Mouse (Mus musculus): ENCODE measurements around the gene Lrriq4. TPM values are rescaled to one million over a fixed set of nuclear protein-coding genes. Genes with fewer than 3 reads are reported as not detected.
A peak's percentile ranks its signal among the peaks of the same experiment; 100 is the strongest.

The Lrriq4 gene
- polyA plus RNA-seq, 1 experiment = not detected

DNA sequence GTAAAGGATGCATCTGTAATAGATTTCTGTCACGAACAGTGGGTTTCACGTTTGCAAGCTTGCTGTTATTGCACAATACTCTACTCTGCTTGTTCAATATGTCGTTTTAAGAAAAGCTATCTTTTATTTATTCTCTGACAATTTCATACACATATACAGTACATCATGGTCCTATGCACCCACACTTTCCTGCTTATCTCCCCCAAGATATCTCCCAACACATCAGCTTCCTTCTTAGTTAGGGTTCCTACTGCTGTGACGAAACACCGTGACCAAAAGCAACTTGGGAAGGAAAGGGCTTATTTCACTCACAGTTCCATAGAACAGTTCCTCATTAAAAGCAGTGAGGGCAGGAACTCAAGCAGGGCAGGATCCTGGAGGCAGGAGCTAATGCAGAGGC, 11.6 kb downstream of the Lrriq4 start:
- 80% methylated on average over 5 of the region's 5 CpGs for WGBS
- no peak for DNase-seq (ENCODE audit: low read depth, low spot score)

DNA sequence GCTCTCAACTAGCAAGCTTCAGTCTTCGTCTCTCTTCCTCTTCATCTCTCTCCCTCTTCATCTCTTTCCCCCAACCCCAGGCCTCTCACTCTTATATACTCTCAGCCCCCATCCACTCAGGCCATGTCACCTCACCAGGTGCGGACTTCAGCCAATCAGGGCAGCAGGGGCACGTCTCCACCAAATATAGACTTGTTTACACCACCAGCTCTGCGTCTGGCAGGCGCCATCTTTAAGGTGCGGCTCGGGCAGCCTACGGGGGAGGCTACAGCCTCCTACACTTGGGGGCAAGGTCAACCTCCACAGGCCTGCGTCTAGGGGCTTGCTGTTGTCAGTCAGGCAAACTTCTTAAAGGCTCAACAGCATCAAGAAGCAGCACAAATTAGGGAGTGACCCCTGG, 14.2 kb downstream of the Lrriq4 start:
- DNase-seq (ENCODE audit: low read depth, low spot score) = no peak
- WGBS = 73% methylated on average over 9 of the region's 9 CpGs

DNA sequence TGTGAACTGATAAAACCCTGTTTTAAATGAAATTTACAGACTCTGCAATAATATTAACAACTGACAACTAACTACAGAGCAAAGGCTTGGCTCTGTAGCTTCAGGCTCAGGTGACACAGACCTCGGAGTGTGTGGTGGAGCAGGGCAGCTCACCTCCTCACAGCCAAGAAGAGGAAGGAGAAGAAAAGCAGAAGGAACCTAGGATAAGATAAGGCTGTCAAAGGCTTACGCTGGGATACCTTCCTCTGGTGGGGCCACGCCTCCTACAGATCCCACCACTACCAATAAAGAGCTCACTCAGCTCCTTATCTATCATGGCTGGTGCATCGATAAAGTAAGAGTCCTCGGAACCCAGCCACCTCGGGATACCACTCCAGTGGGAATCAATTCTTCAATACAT, 38.9 kb downstream of the Lrriq4 start:
- DNase-seq (ENCODE audit: low read depth, low spot score) = no peak
- 85% methylated on average over 6 of the region's 6 CpGs for WGBS

DNA sequence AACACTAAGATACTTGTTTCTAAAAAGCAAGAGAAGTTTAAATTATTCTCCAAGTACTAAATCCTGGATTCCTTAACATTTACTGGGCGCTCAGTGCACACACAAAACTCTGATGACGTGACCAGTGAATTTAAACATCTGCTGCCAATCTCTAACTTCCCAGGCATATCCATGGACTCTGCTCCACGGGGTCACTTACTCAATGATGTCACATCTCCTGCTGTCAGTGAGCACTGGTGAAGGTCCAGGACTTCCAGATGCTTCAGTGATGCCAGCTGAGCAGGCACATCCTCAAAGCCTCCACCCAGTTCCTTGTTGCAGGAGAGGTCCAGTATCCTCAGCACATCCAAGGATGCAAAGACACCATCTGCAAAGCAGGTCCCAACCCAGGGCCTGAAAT, 42.9 kb downstream of the Lrriq4 start:
- DNase-seq (ENCODE audit: low read depth, low spot score) = no peak
- WGBS = 78% methylated on average over 3 of the region's 3 CpGs

DNA sequence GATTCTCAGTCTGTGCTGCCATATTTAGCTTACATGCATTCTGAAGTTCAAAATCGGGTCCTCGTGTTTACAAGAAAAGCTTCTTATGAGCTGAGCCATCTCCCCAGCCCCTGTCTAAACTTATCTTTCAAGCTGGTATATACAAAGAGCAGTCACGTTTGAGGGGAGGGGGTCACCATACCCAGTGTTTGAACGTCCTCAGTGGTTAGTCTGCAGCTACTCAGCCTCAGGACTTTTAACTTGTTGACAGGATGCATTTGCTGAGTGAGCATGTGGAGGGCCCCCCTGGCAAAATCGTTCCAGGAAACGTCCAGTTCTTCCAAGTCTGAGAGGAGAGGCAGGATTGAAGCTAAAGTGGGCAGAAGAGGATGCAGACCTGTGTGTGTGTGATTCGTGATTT, 46.7 kb downstream of the Lrriq4 start:
- DNase-seq (ENCODE audit: low read depth, low spot score) = no peak
- 63% methylated on average over 7 of the region's 7 CpGs for WGBS

DNA sequence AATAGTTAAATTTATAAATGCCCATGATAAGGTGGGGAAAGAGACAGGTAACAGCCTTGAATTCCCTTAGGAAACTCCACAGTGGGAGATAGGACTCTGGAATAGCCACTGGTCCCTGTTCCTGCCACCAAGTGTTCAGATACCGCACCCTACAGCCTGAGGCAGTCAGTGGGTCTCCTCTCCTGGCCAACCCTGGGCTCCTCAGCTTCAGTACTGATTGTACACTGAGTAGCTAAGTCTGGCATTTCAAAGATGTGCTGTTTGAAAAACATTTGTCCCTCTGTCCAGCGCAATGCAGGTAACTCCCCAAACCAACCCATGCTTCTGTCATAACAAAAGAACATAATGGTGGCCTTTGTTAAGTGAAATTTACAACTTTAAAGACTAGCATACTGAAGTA, 51.4 kb downstream of the Lrriq4 start:
- DNase-seq (ENCODE audit: low read depth, low spot score) = no peak
- WGBS = 89% methylated on average over 2 of the region's 2 CpGs

DNA sequence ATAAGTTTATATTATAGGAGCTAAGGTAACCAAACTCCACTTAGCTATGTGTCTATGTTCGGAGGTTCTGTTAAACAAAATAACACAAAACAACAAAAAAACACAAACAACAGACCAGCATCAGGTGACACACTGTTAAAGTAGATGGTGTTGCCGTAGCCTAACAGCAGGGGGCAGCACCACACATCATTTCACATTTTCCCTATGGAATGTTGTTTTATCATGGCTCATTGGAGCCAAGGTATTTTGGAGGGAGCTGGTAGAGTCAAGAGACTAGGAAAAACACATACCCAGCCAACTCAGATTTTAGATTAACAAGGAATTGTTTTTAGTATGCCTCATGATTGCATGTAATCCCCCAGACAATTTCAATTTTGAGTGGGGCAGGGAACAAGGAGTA, 52.0 kb downstream of the Lrriq4 start:
- 13% methylated on average over 2 of the region's 2 CpGs for WGBS
- DNase-seq (ENCODE audit: low read depth, low spot score) = peak; percentile 32

DNA sequence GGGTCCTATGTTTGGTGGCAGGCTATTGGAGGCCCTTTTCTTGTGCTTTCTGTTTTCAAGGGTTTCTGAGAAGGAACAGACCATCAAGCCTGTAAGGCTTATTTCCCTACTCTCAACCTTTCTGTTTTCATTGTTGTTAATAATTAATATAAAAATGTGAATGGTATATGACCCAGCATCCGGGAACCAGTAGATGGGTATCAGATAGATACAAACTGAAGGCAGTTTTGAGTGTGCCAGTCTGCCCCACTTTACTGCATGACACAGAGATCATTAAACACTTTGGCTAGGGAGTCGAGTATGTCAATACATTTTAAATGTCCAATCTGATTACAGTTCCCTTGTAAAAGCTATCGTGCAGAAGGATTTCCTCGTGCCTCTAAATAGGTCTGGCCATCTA, 53.6 kb downstream of the Lrriq4 start:
- peak; percentile 55 for DNase-seq (ENCODE audit: low read depth, low spot score)
- 14% methylated on average over 4 of the region's 4 CpGs for WGBS

DNA sequence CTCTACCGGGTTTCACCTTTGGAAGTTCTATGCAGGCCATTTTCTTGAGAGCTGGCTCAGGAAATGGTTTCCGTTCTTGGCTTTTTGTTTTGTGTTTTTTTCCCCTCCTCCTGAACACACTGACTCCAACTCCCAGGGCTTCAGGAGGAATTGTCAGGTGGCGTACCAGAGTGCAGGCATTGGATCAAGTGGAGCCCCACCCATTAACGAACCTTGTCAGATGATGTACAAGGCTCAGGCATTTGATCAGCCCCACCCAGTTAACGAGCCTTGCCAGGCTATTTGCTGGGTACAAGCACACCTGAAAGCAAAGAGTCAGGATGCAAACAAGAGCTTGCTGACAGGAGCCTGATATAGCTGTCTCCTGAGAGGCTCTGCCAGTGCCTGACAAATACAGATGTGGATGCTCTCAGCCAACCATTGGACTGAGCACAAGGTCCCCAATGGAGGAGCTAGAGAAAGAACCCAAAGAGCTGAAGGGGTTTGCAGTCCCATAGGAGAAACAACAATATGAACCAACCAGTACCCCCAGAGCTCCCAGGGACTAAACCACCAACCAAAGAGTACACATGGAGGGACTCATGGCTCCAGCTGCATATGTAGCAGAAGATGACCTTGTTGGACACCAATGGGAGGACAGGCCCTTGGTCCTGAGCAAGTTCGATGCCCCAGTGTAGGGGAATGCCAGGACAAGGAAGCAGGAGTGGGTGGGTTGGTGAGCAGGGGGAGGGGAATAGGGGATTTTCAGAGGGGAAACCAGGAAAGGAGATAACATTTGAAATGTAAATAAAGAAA, 55.6 kb downstream of the Lrriq4 start, which contains the start of gene Lrrc31:
Lrrc31 (minus strand) TSS at position 133 of the 795 bp plus-strand sequence.
- DNase-seq (ENCODE audit: low read depth, low spot score) = peak; percentile 80
- WGBS = 35% methylated on average over 6 of the region's 6 CpGs

DNA sequence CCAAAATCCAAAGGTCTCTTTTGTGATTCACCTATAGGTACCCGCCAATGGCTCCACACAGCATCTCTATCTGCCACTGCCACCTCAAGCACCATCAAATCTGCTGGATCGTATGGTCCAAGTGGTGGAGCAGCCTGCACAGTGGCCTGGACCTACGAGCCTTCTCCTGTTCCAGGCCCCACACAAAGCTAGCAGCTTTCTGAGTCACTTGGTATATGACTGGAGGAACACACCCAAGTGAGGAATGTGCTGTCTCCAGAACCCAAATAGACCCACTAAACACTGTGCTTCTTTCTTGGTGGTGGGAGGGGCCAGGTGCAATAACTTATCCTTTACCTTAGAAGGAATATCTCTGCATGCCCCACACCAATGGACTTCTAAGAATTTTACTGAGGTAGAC, 61.7 kb downstream of the Lrriq4 start:
- no peak for DNase-seq (ENCODE audit: low read depth, low spot score)
- 52% methylated on average over 3 of the region's 3 CpGs for WGBS

DNA sequence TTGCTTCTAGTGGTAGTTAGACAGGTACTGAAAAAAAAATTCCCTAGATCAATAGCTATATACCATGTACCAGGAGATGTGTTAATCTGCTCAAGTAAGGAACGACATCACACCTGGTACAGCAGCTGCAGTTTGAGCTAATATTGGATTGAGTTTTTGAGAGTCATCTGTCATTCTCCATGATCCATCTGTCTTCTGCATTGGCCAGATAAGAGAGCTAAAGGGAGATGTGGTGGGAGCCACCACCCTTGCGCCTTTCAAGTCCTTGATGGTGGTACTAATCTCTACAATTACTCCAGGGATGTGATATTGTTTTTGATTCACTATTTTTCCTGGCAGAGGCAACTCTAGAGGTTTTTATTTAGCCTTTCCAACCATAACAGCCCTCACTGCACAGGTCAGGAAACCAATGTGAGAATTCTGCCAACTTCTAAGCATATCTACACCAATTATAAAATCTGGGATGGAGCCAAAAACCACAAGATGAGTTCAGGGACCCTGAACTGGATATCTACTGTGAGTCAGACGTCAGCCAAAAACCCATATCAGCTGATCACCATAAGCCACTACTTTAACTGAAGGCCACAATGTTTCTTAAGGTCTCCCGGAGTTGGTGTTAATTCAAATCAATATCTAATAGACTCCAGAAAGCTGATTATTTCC, 62.4 kb downstream of the Lrriq4 start:
- no peak for DNase-seq (ENCODE audit: low read depth, low spot score)
- 74% methylated on average over 4 of the region's 4 CpGs for WGBS

DNA sequence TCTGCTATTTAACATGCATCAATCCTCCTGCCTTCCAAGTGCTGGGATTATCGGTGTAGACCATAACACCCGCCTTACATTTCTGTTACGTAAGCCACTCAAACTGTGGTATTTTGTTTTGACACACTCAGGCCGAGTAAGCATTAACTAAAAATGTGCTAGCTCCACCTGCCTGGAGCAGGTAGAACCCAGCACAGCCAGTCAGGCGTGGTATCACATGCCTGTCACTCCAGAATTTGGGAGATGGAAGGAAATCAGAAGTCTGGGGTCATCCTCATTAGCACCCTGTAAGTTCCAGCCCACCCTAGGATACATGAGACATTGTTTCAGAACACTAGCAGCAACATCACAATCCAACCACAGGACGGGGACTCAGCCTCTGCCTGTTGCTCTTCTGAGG, 65.9 kb downstream of the Lrriq4 start:
- no peak for DNase-seq (ENCODE audit: low read depth, low spot score)
- 76% methylated on average over 6 of the region's 6 CpGs for WGBS

DNA sequence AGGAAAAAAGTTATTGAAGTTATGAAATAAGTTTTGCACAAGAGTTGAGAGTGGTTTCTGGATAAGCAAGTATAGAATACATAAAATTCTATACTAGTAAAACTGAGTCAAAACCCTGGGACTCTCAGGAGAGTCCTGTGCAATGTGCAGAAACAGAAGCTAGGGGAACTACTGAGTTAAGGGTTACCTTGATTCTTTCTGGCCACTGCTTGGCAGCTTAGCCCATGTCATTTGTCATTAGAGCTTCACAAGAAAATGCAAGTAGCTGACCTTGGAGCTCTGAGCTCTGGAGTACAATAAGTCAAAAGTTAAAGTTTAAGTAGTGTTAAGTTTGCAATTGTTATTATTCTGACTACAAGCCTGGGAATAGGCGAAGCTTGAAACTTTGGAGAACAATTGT, 69.0 kb downstream of the Lrriq4 start:
- DNase-seq (ENCODE audit: low read depth, low spot score) = no peak
- 78% methylated on average over 1 of the region's 1 CpGs for WGBS

DNA sequence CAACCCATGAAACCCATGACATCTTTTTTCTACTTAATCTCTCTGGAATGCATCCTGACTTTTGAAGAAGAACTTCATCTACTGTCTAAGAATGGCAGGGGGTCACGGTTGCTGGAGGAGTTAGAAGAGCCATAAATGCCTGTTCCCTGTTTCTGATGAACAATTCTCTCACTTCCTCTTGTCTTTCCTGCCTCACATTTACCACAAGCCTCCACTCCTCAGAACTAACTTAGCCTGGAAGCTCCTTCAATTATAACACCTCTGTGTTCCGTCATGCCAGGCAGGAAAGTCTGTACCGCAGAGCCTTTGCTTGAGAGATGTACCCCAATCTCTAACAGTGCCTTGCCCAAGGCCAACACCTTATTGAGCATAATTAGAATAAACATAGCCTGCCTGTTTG, 74.3 kb downstream of the Lrriq4 start:
- DNase-seq (ENCODE audit: low read depth, low spot score) = no peak
- 75% methylated on average over 3 of the region's 3 CpGs for WGBS

Other genes starting within 250 kb of the Lrriq4 start
- gene Mecom, start 96.5 kb upstream of the Lrriq4 start, polyA plus RNA-seq (2012; rRNA removed) = 4.4 and 6.5 TPM in 2 replicates
- 0.11 TPM in 1 of 2 replicates, not detected in the other for gene Actrt3, start 44.6 kb upstream of the Lrriq4 start, polyA plus RNA-seq (2012; rRNA removed)
- 6.0 and 7.8 TPM in 2 replicates for gene Mynn, start 42.4 kb upstream of the Lrriq4 start, polyA plus RNA-seq (2012; rRNA removed)
- gene Lrrc34, start 3.4 kb downstream of the Lrriq4 start, polyA plus RNA-seq (2012; rRNA removed) = not detected in 2 replicates
- 5.3 and 10.7 TPM in 2 replicates for gene Lrrc31, start 55.3 kb downstream of the Lrriq4 start, polyA plus RNA-seq (2012; rRNA removed)
- gene Samd7, start 101.8 kb downstream of the Lrriq4 start, polyA plus RNA-seq (2012; rRNA removed) = not detected in 2 replicates
- 8.8 and 10.2 TPM in 2 replicates for gene Sec62, start 148.4 kb downstream of the Lrriq4 start, polyA plus RNA-seq (2012; rRNA removed)
- gene Gpr160, start 211.4 kb downstream of the Lrriq4 start, polyA plus RNA-seq (2012; rRNA removed) = 59.4 and 63.3 TPM in 2 replicates

All from large intestine, adult 2 months (tissue).